Mouse (Mus musculus) macrophage (primary cell): Measurements from ENCODE around the gene Rsc1a1. TPM values are rescaled to one million over a fixed set of nuclear protein-coding genes. Genes with fewer than 3 reads are reported as not detected.

Source experiments
- H3K27ac ChIP-seq: fragments of 350-480 bp; formaldehyde crosslinking; 2 replicates; pipeline ENCODE4 v1.9.0; 2021
- H3K36me3 ChIP-seq: fragments of 350-480 bp; formaldehyde crosslinking; 2 replicates; pipeline ENCODE4 v1.9.0; 2021; ENCODE audit errors: inconsistent target
- H3K4me3 ChIP-seq: fragments of 350-480 bp; formaldehyde crosslinking; 2 replicates; pipeline ENCODE4 v1.9.0; 2021; ENCODE audit errors: inconsistent target
- H3K79me2 ChIP-seq: fragments of 350-480 bp; formaldehyde crosslinking; 2 replicates; pipeline ENCODE4 v1.9.0; 2021; ENCODE audit errors: inconsistent target
- WGBS: methylation state at CpG from one replicate; pipeline ENCODE4 v1.1.7; 2026; ENCODE audit warnings: inconsistent platforms; ENCODE audit not compliant: missing documents; 5-methylcytosine and 5-hydroxymethylcytosine counted together
- polyA plus RNA-seq: library from polyadenylated mRNA; stranded (reverse); fragments of 250-400 nt; gene quantifications from 3 replicates; pipeline ENCODE4 v1.2.4, GENCODE M21; 2018; ENCODE audit warnings: inconsistent platforms

The Rsc1a1 gene
- polyA plus RNA-seq, 1 experiment from 2014 or later, result not detected

GRCm38 (mm10) chr4:141679016-141679415 lies 6.4 kb downstream of the Rsc1a1 start:
- WGBS, result 100% methylated on average over 1 of the region's 2 CpGs

GRCm38 (mm10) chr4:141676462-141676979 lies 8.9 kb downstream of the Rsc1a1 start:
- H3K27ac ChIP-seq, result peak overlapping the region; percentile 61
- WGBS, result 59% methylated on average over 5 of the region's 5 CpGs
- H3K36me3 ChIP-seq, result no peaks in the 10 kb centered on the region
- H3K4me3 ChIP-seq, result no peak overlapping the region
- H3K79me2 ChIP-seq, result peaks cover 9% of the 10 kb centered on the region; the same call in 1 of the 2 replicates

More at GRCm38 (mm10) chr4:141679016-141679415, 6.4 kb downstream of the Rsc1a1 start:
- Histone ChIP-seq H3K36me3 (peaks cover 9% of the 10 kb centered on the region), H3K27ac (no peak overlapping the region), H3K4me3 (no peak overlapping the region), H3K79me2 (peaks cover 34% of the 10 kb centered on the region; the same call in 1 of the 2 replicates)

GRCm38 (mm10) chr4:141672325-141672724 lies 13.1 kb downstream of the Rsc1a1 start:
- H3K4me3 ChIP-seq, result no peak overlapping the region
- WGBS, result 82% methylated on average over 13 of the region's 13 CpGs

GRCm38 (mm10) chr4:141671389-141671788 lies 14.0 kb downstream of the Rsc1a1 start:
- no peaks in the 10 kb centered on the region for H3K79me2 ChIP-seq
- 94% methylated on average over 4 of the region's 4 CpGs for WGBS
- peak overlapping the region; percentile 96 for H3K27ac ChIP-seq
- H3K4me3 ChIP-seq, result no peak overlapping the region
- H3K36me3 ChIP-seq, result no peaks in the 10 kb centered on the region

More at GRCm38 (mm10) chr4:141672325-141672724, 13.1 kb downstream of the Rsc1a1 start:
- Histone ChIP-seq H3K27ac (peak overlapping the region; percentile 96), H3K79me2 (no peaks in the 10 kb centered on the region), H3K36me3 (no peaks in the 10 kb centered on the region)

GRCm38 (mm10) chr4:141669898-141670712 lies 15.3 kb downstream of the Rsc1a1 start:
- Histone ChIP-seq H3K79me2 (peaks cover under 1% of the 10 kb centered on the region; the same call in 1 of the 2 replicates), H3K4me3 (no peak overlapping the region), H3K36me3 (no peaks in the 10 kb centered on the region), H3K27ac (peak overlapping the region; percentile 96)
- 38% methylated on average over 18 of the region's 18 CpGs for WGBS

- H3K27ac ChIP-seq, result peak within 1 kb of the TSS; percentile 97
- WGBS, result 82% methylated on average over 8 of the region's 8 CpGs
Measured at GRCm38 (mm10) chr4:141664799-141665198, 20.6 kb downstream of the Rsc1a1 start, which contains the start of gene Plekhm2. TSS of gene Plekhm2 (minus strand) at chr4:141664899.

GRCm38 (mm10) chr4:141664011-141664745 lies 21.2 kb downstream of the Rsc1a1 start:
- Histone ChIP-seq H3K79me2 (peaks cover 56% of the 10 kb centered on the region), H3K27ac (peak overlapping the region; percentile 97), H3K36me3 (peaks cover 12% of the 10 kb centered on the region; the same call in 1 of the 2 replicates), H3K4me3 (peak overlapping the region; percentile 73)
- 2% methylated on average over 46 of the region's 60 CpGs for WGBS

More at GRCm38 (mm10) chr4:141664799-141665198, 20.6 kb downstream of the Rsc1a1 start, which contains the start of gene Plekhm2:
- peaks cover 12% of the 10 kb centered on the region; the same call in 1 of the 2 replicates for H3K36me3 ChIP-seq
- peaks cover 50% of the 10 kb centered on the region for H3K79me2 ChIP-seq
- peak within 1 kb of the TSS; percentile 73 for H3K4me3 ChIP-seq

GRCm38 (mm10) chr4:141663122-141663931 lies 22.1 kb downstream of the Rsc1a1 start:
- Histone ChIP-seq H3K27ac (peak overlapping the region; percentile 67), H3K4me3 (peak overlapping the region; percentile 68), H3K36me3 (peaks cover 12% of the 10 kb centered on the region; the same call in 1 of the 2 replicates), H3K79me2 (peaks cover 64% of the 10 kb centered on the region)
- WGBS, result 5% methylated on average over 43 of the region's 47 CpGs

- H3K27ac ChIP-seq, result no peak overlapping the region
- H3K4me3 ChIP-seq, result no peak overlapping the region
- peaks cover 21% of the 10 kb centered on the region; the same call in 1 of the 2 replicates for H3K36me3 ChIP-seq
- H3K79me2 ChIP-seq, result peaks cover 86% of the 10 kb centered on the region
- 95% methylated on average over 10 of the region's 11 CpGs for WGBS
Measured at GRCm38 (mm10) chr4:141660884-141661283, 24.5 kb downstream of the Rsc1a1 start.

DNA sequence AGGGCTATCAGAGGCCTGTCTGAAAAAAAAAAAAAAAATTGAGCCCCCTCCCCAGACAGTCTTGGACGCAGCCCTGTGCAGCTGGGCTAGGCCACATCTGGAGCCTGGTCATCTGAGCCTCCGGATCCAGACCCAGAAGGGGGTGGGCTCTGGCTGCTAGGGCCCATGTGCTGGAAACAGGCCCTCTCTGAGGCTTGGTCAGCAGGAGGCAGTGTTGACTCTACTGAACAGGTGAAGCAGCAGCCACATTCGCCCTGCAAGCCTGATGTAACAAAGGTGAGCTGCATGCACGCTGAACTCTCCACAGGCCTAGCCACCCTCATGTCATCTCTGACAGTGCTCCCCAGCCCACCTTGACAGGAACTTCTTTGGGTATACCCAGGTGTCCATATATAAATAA lies 25.7 kb downstream of the Rsc1a1 start:
- WGBS, result 94% methylated on average over 4 of the region's 4 CpGs
- H3K4me3 ChIP-seq, result no peak overlapping the region
- peak overlapping the region; percentile 47 for H3K27ac ChIP-seq
- peaks cover 93% of the 10 kb centered on the region for H3K79me2 ChIP-seq
- peaks cover 21% of the 10 kb centered on the region; the same call in 1 of the 2 replicates for H3K36me3 ChIP-seq

GRCm38 (mm10) chr4:141658846-141659484 lies 26.4 kb downstream of the Rsc1a1 start:
- Histone ChIP-seq H3K4me3 (no peak overlapping the region), H3K79me2 (peaks cover 94% of the 10 kb centered on the region), H3K27ac (peak overlapping the region; percentile 47), H3K36me3 (peaks cover 24% of the 10 kb centered on the region; the same call in 1 of the 2 replicates)
- 70% methylated on average over 6 of the region's 6 CpGs for WGBS

DNA sequence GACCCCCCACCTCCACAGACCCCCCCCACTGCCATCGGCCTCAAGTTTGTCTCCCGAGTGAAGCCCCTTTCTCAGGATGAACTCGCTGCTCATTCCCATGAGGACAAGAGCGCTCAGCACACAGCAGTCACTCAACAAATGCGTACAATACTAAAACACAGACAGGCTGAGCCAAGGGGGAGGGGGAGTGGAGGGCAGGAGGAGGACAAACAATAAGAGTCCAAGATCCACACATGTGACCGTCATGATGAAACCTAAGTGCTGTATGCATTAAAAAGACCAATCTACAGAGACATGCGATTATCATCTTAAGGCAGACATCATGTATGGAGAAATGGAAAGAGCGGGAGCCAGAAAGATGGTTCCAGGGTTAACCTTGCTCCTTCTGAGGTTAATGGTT lies 28.5 kb downstream of the Rsc1a1 start:
- H3K4me3 ChIP-seq, result no peak overlapping the region
- WGBS, result 89% methylated on average over 7 of the region's 8 CpGs
- peaks cover 97% of the 10 kb centered on the region for H3K79me2 ChIP-seq
- peak overlapping the region; percentile 81 for H3K27ac ChIP-seq
- H3K36me3 ChIP-seq, result peaks cover 38% of the 10 kb centered on the region; the same call in 1 of the 2 replicates

DNA sequence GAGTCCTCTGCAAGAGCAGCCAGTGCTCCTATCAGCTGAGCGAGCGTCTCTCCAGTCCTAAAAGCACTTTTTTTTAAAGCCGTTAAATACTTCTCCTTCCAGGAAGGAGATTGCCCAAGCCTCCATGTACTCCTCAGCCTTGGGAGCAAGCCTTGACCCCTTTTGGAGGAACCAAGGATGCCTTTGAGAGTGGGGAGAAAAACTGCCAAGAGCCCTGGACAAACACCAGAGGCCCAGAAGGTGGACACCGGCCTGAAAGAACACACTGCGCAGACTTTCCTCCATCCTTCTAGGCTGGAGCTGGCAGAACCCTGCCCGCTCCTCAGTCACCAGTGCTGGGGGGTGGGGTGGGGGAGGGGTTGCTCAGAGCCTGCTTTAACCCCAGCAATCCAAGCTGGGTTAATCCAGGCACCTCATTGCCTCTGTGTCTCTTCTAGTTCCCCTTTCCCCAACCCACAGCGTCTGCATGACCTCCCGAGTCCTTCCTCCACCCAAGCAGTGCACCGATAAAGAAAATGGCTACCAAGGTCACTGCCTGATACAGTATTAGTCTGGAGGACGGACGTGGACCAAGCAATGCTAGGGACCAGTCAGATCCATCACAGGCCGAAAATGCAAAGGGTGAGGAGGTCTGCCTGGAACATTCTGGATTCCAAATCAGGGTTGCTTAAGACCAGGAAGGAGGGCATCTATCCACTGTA lies 29.3 kb downstream of the Rsc1a1 start:
- Histone ChIP-seq H3K79me2 (peaks cover 97% of the 10 kb centered on the region), H3K4me3 (no peak overlapping the region), H3K27ac (peak overlapping the region; percentile 81), H3K36me3 (peaks cover 43% of the 10 kb centered on the region)
- 22% methylated on average over 12 of the region's 12 CpGs for WGBS
